Mouse (Mus musculus) CH12.LX (cell line): ENCODE results near the gene Macrod2.

ENCODE experiments used
- CHD2 ChIP-seq: IDR thresholded peaks from 2 replicates; pipeline ENCODE4 v1.6.1; 2011; ENCODE audit warnings: low read length, improper control_type of control experiment
- CTCF ChIP-seq, 2 experiments: IDR thresholded peaks in 1 of 2; conservative IDR thresholded peaks in 1 of 2; 2 replicates each; pipeline ENCODE4 v1.5.1; 2011 to 2012; ENCODE audit warnings: low read depth in 2 of 2, low read length in 2 of 2, improper control_type of control experiment in 1 of 2, inconsistent platforms in 1 of 2, mild to moderate bottlenecking in 1 of 2, moderate library complexity in 1 of 2
- HCFC1 ChIP-seq: IDR thresholded peaks from 2 replicates; pipeline ENCODE4 v1.6.1; 2012; ENCODE audit warnings: low read depth, mild to moderate bottlenecking, inconsistent platforms, low read length, improper control_type of control experiment
- JUND ChIP-seq: conservative IDR thresholded peaks from 2 replicates; pipeline ENCODE4 v1.6.1; 2011; ENCODE audit warnings: low read depth, low read length, improper control_type of control experiment
- MAZ ChIP-seq: IDR thresholded peaks from 2 replicates; pipeline ENCODE4 v1.6.1; 2012; ENCODE audit warnings: low read depth, mild to moderate bottlenecking, inconsistent platforms, low read length, improper control_type of control experiment, moderate library complexity
- NELFE ChIP-seq: IDR thresholded peaks from 2 replicates; pipeline ENCODE4 v1.6.1; 2011; ENCODE audit warnings: low read depth, low read length, improper control_type of control experiment
- POLR2A ChIP-seq: IDR thresholded peaks from 2 replicates; pipeline ENCODE4 v1.6.1; 2011; ENCODE audit warnings: low read depth, mild to moderate bottlenecking, improper control_type of control experiment, low read length
- RAD21 ChIP-seq: IDR thresholded peaks from 2 replicates; pipeline ENCODE4 v1.6.1; 2011; ENCODE audit warnings: low read depth, mild to moderate bottlenecking, low read length, improper control_type of control experiment, moderate library complexity
- USF2 ChIP-seq: conservative IDR thresholded peaks from 2 replicates; pipeline ENCODE4 v1.6.1; 2011; ENCODE audit warnings: low read depth, low read length, improper control_type of control experiment

DNA sequence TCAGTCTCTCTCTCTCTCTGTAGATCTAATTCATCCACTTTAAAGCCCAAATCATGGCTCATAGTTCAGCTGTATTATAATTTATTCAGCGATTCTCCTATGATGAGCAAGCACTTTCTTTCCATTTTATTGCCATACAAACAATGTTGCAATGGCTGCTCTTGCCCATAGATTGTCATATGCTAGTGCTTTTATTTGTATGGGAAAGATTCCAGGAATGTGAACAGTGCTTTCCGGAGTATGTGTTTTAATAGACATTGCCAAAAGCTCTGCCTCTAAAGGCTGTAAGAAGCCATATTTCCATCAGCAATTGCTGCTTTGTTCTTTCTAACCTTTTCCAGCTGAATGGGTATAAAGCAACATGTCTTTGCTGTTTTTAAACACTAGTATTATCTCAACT lies 1872.7 kb downstream of the Macrod2 start:
- no peak for TF ChIP-seq POLR2A
- no peak for TF ChIP-seq CTCF (conservative IDR thresholded peaks at IDR 0.05 in 1 of 2, IDR thresholded peaks at IDR 0.05 in 1 of 2; ENCODE audit: low read depth in 2 of 2, low read length in 2 of 2)
- TF ChIP-seq CHD2: no peak
- TF ChIP-seq JUND: no peak
- TF ChIP-seq NELFE: no peak
- TF ChIP-seq USF2: no peak
- no peak for TF ChIP-seq HCFC1
- no peak for TF ChIP-seq RAD21
- no peak for TF ChIP-seq MAZ
